Mouse (Mus musculus) megakaryocyte, adult 5-6 weeks (primary cell): ENCODE data around the gene Gpr3. TPM values are rescaled to one million over a fixed set of nuclear protein-coding genes. Genes with fewer than 3 reads are reported as not detected.

Source experiments
- ATAC-seq: 2 replicates; pipeline ENCODE4 v1.8.0; 2016; ENCODE audit warnings: mild to moderate bottlenecking, inconsistent platforms; ENCODE audit not compliant: poor library complexity, severe bottlenecking
- total RNA-seq, 2 experiments: library from RNA; stranded (forward) in 1 of 2; stranded (reverse) in 1 of 2; fragments of 153-499, 151-499 nt in 1 of 2; fragments of 221-1000, 200-1000 nt in 1 of 2; gene quantifications; 2 replicates each; pipeline versions ENCODE4 v1.2.3 to v1.2.4; 2015 to 2017

The Gpr3 gene
- total RNA-seq, 2 experiments from 2014 or later, result not detected

- no peak for ATAC-seq
Measured at GRCm38 (mm10) chr4:133172451-133172850, 39.9 kb downstream of the Gpr3 start.

DNA sequence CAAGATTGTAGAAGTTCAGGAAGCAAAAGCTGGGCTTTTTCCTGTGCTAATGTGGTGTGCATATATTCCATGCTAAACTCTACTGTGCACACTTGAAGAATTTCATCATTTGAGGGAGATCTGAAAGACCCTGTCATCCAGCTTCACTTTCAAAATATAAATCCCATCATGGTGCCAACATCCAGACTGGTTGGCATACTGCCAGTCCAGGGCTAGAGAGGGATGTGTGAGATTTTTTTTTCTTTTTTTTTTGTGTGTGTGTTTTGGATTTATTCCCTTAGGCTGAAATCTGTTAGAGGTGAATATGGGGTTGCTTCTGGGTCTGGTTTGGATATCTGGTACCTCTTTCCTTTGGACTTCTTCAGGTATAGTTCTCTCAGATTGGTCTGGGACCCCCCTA, 41.7 kb downstream of the Gpr3 start:
- ATAC-seq, result no peak

DNA sequence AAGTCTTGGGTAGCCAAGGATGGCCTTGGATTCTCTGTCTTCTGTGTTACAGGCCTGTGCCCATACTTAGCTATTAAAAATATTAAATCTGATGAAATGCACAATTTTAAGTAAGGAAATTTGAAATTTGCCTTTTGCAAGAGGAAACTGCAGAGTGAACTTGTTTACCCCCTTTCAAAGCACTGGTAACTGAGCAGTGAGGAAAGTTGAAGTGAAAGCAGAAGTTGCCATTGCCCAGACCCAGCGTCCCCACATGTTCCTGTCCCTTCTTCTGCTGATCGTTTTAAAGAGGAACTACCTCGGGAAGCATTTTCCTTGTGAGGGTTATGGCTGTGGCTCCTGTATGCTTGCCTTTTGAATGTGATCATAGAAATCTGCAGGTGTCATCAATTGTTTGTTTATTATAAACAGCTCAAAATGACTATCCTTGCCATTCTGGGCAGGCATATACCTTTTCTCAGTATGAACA, 42.2 kb downstream of the Gpr3 start:
- peak; percentile 88 for ATAC-seq

DNA sequence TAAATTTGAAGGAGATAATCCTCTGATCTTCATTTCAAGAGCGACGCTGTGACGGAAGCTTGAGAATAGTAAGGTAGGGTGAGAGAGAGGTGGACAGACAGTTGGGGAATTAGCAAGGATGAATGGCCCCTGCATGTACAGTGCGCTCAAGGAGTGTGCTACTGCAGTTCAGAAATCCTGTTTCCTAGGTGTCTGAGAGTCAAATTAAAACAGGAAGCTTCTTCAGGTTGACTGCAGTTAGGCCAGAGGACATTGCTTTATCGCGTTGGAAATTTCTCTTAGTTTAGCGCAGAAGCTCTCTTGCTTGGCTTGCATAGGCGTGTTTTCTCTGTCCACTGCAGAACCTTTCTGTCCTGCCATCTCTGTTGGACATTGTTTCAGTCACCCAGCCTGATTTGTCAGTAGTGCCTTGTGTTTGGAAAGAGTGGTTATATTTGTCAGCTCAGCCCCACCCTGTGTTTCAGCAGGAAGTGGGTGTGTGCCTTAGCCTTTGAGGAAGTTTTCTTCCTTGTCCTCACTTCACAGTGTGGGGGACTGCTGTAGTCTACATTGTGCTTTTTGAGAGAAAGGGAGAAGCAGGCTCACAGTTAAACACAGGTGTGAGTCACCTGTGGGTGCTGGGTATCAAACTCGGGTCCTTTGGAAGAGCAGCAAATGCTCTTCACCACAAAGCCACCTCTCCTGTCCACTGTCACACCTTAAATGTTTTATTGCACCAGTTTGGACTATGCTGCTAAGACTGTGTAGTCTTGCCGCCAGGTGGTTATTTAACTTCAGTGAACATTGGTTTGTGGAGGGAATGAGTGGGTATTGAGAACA, 42.9 kb downstream of the Gpr3 start:
- peak; percentile 88 for ATAC-seq

DNA sequence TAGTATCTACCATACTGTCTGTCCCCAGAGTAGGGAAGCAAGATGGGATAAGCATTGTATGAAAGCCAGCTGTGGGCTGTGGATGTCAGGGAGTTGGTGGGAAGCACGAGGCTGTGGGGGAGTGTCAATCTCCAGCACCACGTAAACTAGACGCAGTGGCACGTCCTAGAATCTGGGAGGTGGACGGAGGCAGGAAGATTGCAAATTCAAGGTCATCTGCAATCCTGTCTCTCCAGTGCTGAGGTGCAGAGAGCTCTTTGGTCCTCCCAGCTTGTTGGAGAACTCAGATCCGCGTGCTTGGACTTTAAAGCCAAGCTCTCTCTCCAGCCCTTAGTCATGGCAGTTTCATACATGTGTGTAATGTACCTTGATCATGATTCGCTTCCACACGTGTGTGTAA, 45.6 kb downstream of the Gpr3 start:
- no peak for ATAC-seq

DNA sequence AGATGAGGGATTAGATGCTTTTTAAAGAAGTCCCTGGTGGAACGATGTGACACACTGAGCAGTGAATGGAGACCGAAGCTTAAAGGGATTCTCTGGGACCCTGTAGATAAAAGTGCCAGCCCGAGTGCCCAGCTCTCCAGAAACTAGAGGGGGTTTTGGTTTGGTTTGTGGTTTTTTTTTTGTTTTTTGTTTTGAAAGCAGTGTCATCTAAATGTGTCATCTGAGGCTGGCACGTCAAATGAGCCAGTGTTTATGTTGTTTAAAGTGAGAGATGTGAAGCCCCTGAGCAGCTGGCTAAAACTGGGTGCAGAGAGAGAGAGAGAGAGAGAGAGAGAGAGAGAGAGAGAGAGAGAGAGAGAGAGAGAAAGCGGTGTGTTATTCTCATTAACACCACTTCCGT, 50.1 kb downstream of the Gpr3 start:
- no peak for ATAC-seq

- ATAC-seq, result no peak
Measured at GRCm38 (mm10) chr4:133160821-133161220, 51.5 kb downstream of the Gpr3 start.

GRCm38 (mm10) chr4:133160211-133160610, 52.1 kb downstream of the Gpr3 start:
- ATAC-seq, result no peak

DNA sequence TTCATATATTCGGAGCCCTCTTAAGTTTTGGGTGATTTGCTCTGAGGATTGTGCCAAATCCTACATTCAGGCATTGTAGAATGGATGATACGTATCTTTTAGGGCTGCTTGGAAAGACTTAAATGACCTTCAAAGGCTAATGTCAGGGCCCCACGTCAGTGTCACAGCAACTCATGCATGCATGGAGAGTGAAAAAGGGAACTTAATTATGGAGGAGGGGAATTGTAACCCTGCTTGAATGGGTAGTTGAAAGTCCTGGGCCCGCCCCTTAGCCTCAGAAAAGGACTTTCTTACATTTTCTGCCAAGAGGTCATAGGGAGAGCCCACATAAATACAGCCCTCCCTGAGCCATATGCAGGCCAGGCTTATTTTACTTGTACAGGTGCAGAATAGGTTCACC, 52.7 kb downstream of the Gpr3 start:
- ATAC-seq, result peak; percentile 85

Other genes starting within 250 kb of the Gpr3 start
- 108 and 116 TPM in 2 replicates for gene Fgr, start 238.4 kb downstream of the Gpr3 start, total RNA-seq (2015)
- 111 and 112 TPM in 2 replicates for gene Fgr, start 238.4 kb downstream of the Gpr3 start, total RNA-seq (2017)
- gene Ahdc1, start 201.3 kb downstream of the Gpr3 start, total RNA-seq (2015), result 3.0 and 4.4 TPM in 2 replicates
- 0.77 and 3.6 TPM in 2 replicates for gene Ahdc1, start 201.3 kb downstream of the Gpr3 start, total RNA-seq (2017)
- gene Wasf2, start 82.0 kb downstream of the Gpr3 start, total RNA-seq (2015), result 226 and 236 TPM in 2 replicates
- gene Wasf2, start 82.0 kb downstream of the Gpr3 start, total RNA-seq (2017), result 56.9 and 75.4 TPM in 2 replicates
- gene Cd164l2, start 405 bp downstream of the Gpr3 start, total RNA-seq (2015), result not detected in 2 replicates
- gene Cd164l2, start 405 bp downstream of the Gpr3 start, total RNA-seq (2017), result not detected in 2 replicates
- gene Map3k6, start 28.3 kb upstream of the Gpr3 start, total RNA-seq (2015), result 10.2 and 11.7 TPM in 2 replicates
- gene Map3k6, start 28.3 kb upstream of the Gpr3 start, total RNA-seq (2017), result 9.1 and 13.4 TPM in 2 replicates
- 1.9 and 2.5 TPM in 2 replicates for gene Sytl1, start 50.6 kb upstream of the Gpr3 start, total RNA-seq (2015)
- gene Sytl1, start 50.6 kb upstream of the Gpr3 start, total RNA-seq (2017), result 2.1 and 3.7 TPM in 2 replicates
- gene Tmem222, start 65.3 kb upstream of the Gpr3 start, total RNA-seq (2015), result 34.2 and 38.5 TPM in 2 replicates
- 13.3 and 15.0 TPM in 2 replicates for gene Tmem222, start 65.3 kb upstream of the Gpr3 start, total RNA-seq (2017)
- 16.5 and 18.5 TPM in 2 replicates for gene Wdtc1, start 140.9 kb upstream of the Gpr3 start, total RNA-seq (2015)
- gene Wdtc1, start 140.9 kb upstream of the Gpr3 start, total RNA-seq (2017), result 11.6 and 14.1 TPM in 2 replicates
- gene Slc9a1, start 157.2 kb upstream of the Gpr3 start, total RNA-seq (2015), result 20.3 and 23.1 TPM in 2 replicates
- gene Slc9a1, start 157.2 kb upstream of the Gpr3 start, total RNA-seq (2017), result 11.0 and 11.6 TPM in 2 replicates